Mouse (Mus musculus): ENCODE results near the gene Chrna7. TPM values are rescaled to one million over a fixed set of nuclear protein-coding genes. Genes with fewer than 3 reads are reported as not detected.

The Chrna7 gene
- total RNA-seq, 1 experiment from 2014 or later: not detected

- no peak for ATAC-seq (replicated peaks; ENCODE audit: low read depth, poor library complexity, severe bottlenecking)
Observed at GRCm38 (mm10) chr7:63085954-63086353, 126.4 kb downstream of the Chrna7 start.

GRCm38 (mm10) chr7:63084351-63085003 lies 127.9 kb downstream of the Chrna7 start:
- no peak for ATAC-seq (replicated peaks; ENCODE audit: low read depth, poor library complexity, severe bottlenecking)

- ATAC-seq (replicated peaks; ENCODE audit: low read depth, poor library complexity, severe bottlenecking): no peak
Observed at GRCm38 (mm10) chr7:63060996-63061395, 151.4 kb downstream of the Chrna7 start.

Other genes with a start within 250 kb of the Chrna7 start
- gene Otud7a, start 232.2 kb upstream of the Chrna7 start, total RNA-seq (2017): not detected in 2 replicates